Mouse (Mus musculus): ENCODE measurements around the gene Lhx8. TPM values are rescaled to one million over a fixed set of nuclear protein-coding genes. Genes with fewer than 3 reads are reported as not detected.

Lhx8 gene
- polyA plus RNA-seq, 1 experiment from 2014 or later: not detected

- ATAC-seq (ENCODE audit: low FRiP score, low TSS enrichment): no peak
- Histone ChIP-seq H3K4me2 (replicated peaks; ENCODE audit: low read depth, low read length) (peak overlapping the region; percentile 64), H3K9me3 (ENCODE audit: control insufficient read depth, low read length) (no peaks in the 10 kb centered on the region), H3K4me1 (ENCODE audit: control insufficient read depth, insufficient read depth, low read length) (peaks cover 4% of the 10 kb centered on the region; the same call in 1 of the 2 replicates), H3K4me3 (ENCODE audit: low read length) (peak overlapping the region; percentile 38), H3K27ac (ENCODE audit: low read depth, low read length) (no peak overlapping the region), H3K27me3 (ENCODE audit: control insufficient read depth, insufficient read depth, low read length) (peaks cover 91% of the 10 kb centered on the region), H3K36me3 (ENCODE audit: control insufficient read depth, insufficient read depth, low read length) (no peaks in the 10 kb centered on the region), H3K9ac (ENCODE audit: low read depth, low read length) (peak overlapping the region; percentile 34)
- WGBS: 1% methylated on average over 22 of the region's 22 CpGs
These were observed 1.6 kb downstream of the Lhx8 start for GRCm38 (mm10) chr3:154328721-154329322.

- peak overlapping the region; percentile 34 for H3K9ac ChIP-seq (ENCODE audit: low read depth, low read length)
- H3K4me2 ChIP-seq (replicated peaks; ENCODE audit: low read depth, low read length): peak overlapping the region; percentile 64
- H3K9me3 ChIP-seq (ENCODE audit: control insufficient read depth, low read length): no peaks in the 10 kb centered on the region
- peaks cover 89% of the 10 kb centered on the region for H3K27me3 ChIP-seq (ENCODE audit: control insufficient read depth, insufficient read depth, low read length)
- ATAC-seq (ENCODE audit: low FRiP score, low TSS enrichment): peak; percentile 81
- no peaks in the 10 kb centered on the region for H3K36me3 ChIP-seq (ENCODE audit: control insufficient read depth, insufficient read depth, low read length)
- H3K4me1 ChIP-seq (ENCODE audit: control insufficient read depth, insufficient read depth, low read length): peaks cover 4% of the 10 kb centered on the region; the same call in 1 of the 2 replicates
- 1% methylated on average over 66 of the region's 86 CpGs for WGBS
- H3K27ac ChIP-seq (ENCODE audit: low read depth, low read length): no peak overlapping the region
- H3K4me3 ChIP-seq (ENCODE audit: low read length): peak overlapping the region; percentile 38
These were observed 2.4 kb downstream of the Lhx8 start for GRCm38 (mm10) chr3:154327883-154328720.

GRCm38 (mm10) chr3:154327110-154327882 is 3.2 kb downstream of the Lhx8 start:
- ATAC-seq (ENCODE audit: low FRiP score, low TSS enrichment): no peak
- Histone ChIP-seq H3K36me3 (ENCODE audit: control insufficient read depth, insufficient read depth, low read length) (no peaks in the 10 kb centered on the region), H3K9ac (ENCODE audit: low read depth, low read length) (no peak overlapping the region), H3K9me3 (ENCODE audit: control insufficient read depth, low read length) (no peaks in the 10 kb centered on the region), H3K4me1 (ENCODE audit: control insufficient read depth, insufficient read depth, low read length) (peaks cover 4% of the 10 kb centered on the region; the same call in 1 of the 2 replicates), H3K4me2 (replicated peaks; ENCODE audit: low read depth, low read length) (no peak overlapping the region), H3K27me3 (ENCODE audit: control insufficient read depth, insufficient read depth, low read length) (peaks cover 87% of the 10 kb centered on the region), H3K4me3 (ENCODE audit: low read length) (no peak overlapping the region), H3K27ac (ENCODE audit: low read depth, low read length) (no peak overlapping the region)
- 4% methylated on average over 13 of the region's 13 CpGs for WGBS

GRCm38 (mm10) chr3:154321921-154322574 is 8.4 kb downstream of the Lhx8 start:
- H3K27me3 ChIP-seq (ENCODE audit: control insufficient read depth, insufficient read depth, low read length): peaks cover 61% of the 10 kb centered on the region

GRCm38 (mm10) chr3:154317651-154318248 is 12.7 kb downstream of the Lhx8 start:
- Histone ChIP-seq H3K36me3 (ENCODE audit: control insufficient read depth, insufficient read depth, low read length) (no peaks in the 10 kb centered on the region), H3K4me2 (replicated peaks; ENCODE audit: low read depth, low read length) (no peak overlapping the region), H3K27ac (ENCODE audit: low read depth, low read length) (no peak overlapping the region), H3K9me3 (ENCODE audit: control insufficient read depth, low read length) (no peaks in the 10 kb centered on the region), H3K9ac (ENCODE audit: low read depth, low read length) (no peak overlapping the region), H3K4me3 (ENCODE audit: low read length) (no peak overlapping the region), H3K27me3 (ENCODE audit: control insufficient read depth, insufficient read depth, low read length) (peaks cover 20% of the 10 kb centered on the region), H3K4me1 (ENCODE audit: control insufficient read depth, insufficient read depth, low read length) (no peaks in the 10 kb centered on the region)
- ATAC-seq (ENCODE audit: low FRiP score, low TSS enrichment): no peak
- 16% methylated on average over 5 of the region's 5 CpGs for WGBS

More at GRCm38 (mm10) chr3:154321921-154322574, 8.4 kb downstream of the Lhx8 start:
- 65% methylated on average over 13 of the region's 13 CpGs for WGBS
- H3K9me3 ChIP-seq (ENCODE audit: control insufficient read depth, low read length): no peaks in the 10 kb centered on the region
- no peak overlapping the region for H3K4me2 ChIP-seq (replicated peaks; ENCODE audit: low read depth, low read length)
- no peak overlapping the region for H3K27ac ChIP-seq (ENCODE audit: low read depth, low read length)
- H3K36me3 ChIP-seq (ENCODE audit: control insufficient read depth, insufficient read depth, low read length): no peaks in the 10 kb centered on the region
- H3K4me1 ChIP-seq (ENCODE audit: control insufficient read depth, insufficient read depth, low read length): no peaks in the 10 kb centered on the region
- 0 out of 2 replicates have a peak, but pooled peaks have one; percentile 24 for ATAC-seq (ENCODE audit: low FRiP score, low TSS enrichment)
- H3K9ac ChIP-seq (ENCODE audit: low read depth, low read length): no peak overlapping the region
- no peak overlapping the region for H3K4me3 ChIP-seq (ENCODE audit: low read length)

- Histone ChIP-seq H3K4me3 (ENCODE audit: low read length) (no peak overlapping the region), H3K27ac (ENCODE audit: low read depth, low read length) (no peak overlapping the region), H3K9me3 (ENCODE audit: control insufficient read depth, low read length) (no peaks in the 10 kb centered on the region), H3K9ac (ENCODE audit: low read depth, low read length) (no peak overlapping the region), H3K27me3 (ENCODE audit: control insufficient read depth, insufficient read depth, low read length) (no peaks in the 10 kb centered on the region), H3K36me3 (ENCODE audit: control insufficient read depth, insufficient read depth, low read length) (no peaks in the 10 kb centered on the region), H3K4me2 (replicated peaks; ENCODE audit: low read depth, low read length) (no peak overlapping the region), H3K4me1 (ENCODE audit: control insufficient read depth, insufficient read depth, low read length) (no peaks in the 10 kb centered on the region)
- 61% methylated on average over 16 of the region's 16 CpGs for WGBS
- no peak for ATAC-seq (ENCODE audit: low FRiP score, low TSS enrichment)
These were observed 25.1 kb downstream of the Lhx8 start for GRCm38 (mm10) chr3:154305163-154305884.

GRCm38 (mm10) chr3:154301102-154301501 is 29.4 kb downstream of the Lhx8 start:
- no peaks in the 10 kb centered on the region for H3K9me3 ChIP-seq (ENCODE audit: control insufficient read depth, low read length)
- H3K4me3 ChIP-seq (ENCODE audit: low read length): no peak overlapping the region
- H3K36me3 ChIP-seq (ENCODE audit: control insufficient read depth, insufficient read depth, low read length): no peaks in the 10 kb centered on the region
- no peak for ATAC-seq (ENCODE audit: low FRiP score, low TSS enrichment)
- no peak overlapping the region for H3K27ac ChIP-seq (ENCODE audit: low read depth, low read length)
- 78% methylated on average over 4 of the region's 4 CpGs for WGBS
- no peak overlapping the region for H3K4me2 ChIP-seq (replicated peaks; ENCODE audit: low read depth, low read length)
- H3K9ac ChIP-seq (ENCODE audit: low read depth, low read length): no peak overlapping the region
- no peaks in the 10 kb centered on the region for H3K27me3 ChIP-seq (ENCODE audit: control insufficient read depth, insufficient read depth, low read length)
- no peaks in the 10 kb centered on the region for H3K4me1 ChIP-seq (ENCODE audit: control insufficient read depth, insufficient read depth, low read length)

- H3K4me3 ChIP-seq (ENCODE audit: low read length): no peak overlapping the region
- H3K9me3 ChIP-seq (ENCODE audit: control insufficient read depth, low read length): no peaks in the 10 kb centered on the region
- H3K27ac ChIP-seq (ENCODE audit: low read depth, low read length): no peak overlapping the region
- H3K4me1 ChIP-seq (ENCODE audit: control insufficient read depth, insufficient read depth, low read length): no peaks in the 10 kb centered on the region
- WGBS: 93% methylated on average over 9 of the region's 9 CpGs
- no peak overlapping the region for H3K4me2 ChIP-seq (replicated peaks; ENCODE audit: low read depth, low read length)
- ATAC-seq (ENCODE audit: low FRiP score, low TSS enrichment): no peak
- no peaks in the 10 kb centered on the region for H3K36me3 ChIP-seq (ENCODE audit: control insufficient read depth, insufficient read depth, low read length)
- H3K27me3 ChIP-seq (ENCODE audit: control insufficient read depth, insufficient read depth, low read length): no peaks in the 10 kb centered on the region
- H3K9ac ChIP-seq (ENCODE audit: low read depth, low read length): no peak overlapping the region
These were observed 30.5 kb downstream of the Lhx8 start for GRCm38 (mm10) chr3:154300006-154300405.

All from kidney, embryonic 14.5 days (tissue).